Mouse (Mus musculus) olfactory bulb, adult 2 months (tissue): ENCODE measurements around the gene Olfr273.
"Not testable (repeated sequence)": the region's sequence is repeated elsewhere in the genome, so short reads cannot be mapped to it uniquely, and the experiment has no call there.

Experiments
- CTCF ChIP-seq: fragments of 200-500 bp; IDR thresholded peaks from 2 replicates; pipeline ENCODE4 v1.5.1; 2012; ENCODE audit warnings: low read depth, mild to moderate bottlenecking, low read length, moderate library complexity; ENCODE audit not compliant: insufficient read depth
- POLR2A ChIP-seq: fragments of 200-500 bp; IDR thresholded peaks from 2 replicates; pipeline ENCODE4 v1.6.1; 2012; ENCODE audit warnings: mild to moderate bottlenecking, low read depth, low read length, moderate library complexity; ENCODE audit not compliant: insufficient read depth

GRCm38 (mm10) chr4:52845411-52845810 is 13.6 kb downstream of the Olfr273 start:
- TF ChIP-seq CTCF, POLR2A: not testable (repeated sequence)
